ENCODE assay signal across 9 mouse cellular contexts in the genomic region with DNA sequence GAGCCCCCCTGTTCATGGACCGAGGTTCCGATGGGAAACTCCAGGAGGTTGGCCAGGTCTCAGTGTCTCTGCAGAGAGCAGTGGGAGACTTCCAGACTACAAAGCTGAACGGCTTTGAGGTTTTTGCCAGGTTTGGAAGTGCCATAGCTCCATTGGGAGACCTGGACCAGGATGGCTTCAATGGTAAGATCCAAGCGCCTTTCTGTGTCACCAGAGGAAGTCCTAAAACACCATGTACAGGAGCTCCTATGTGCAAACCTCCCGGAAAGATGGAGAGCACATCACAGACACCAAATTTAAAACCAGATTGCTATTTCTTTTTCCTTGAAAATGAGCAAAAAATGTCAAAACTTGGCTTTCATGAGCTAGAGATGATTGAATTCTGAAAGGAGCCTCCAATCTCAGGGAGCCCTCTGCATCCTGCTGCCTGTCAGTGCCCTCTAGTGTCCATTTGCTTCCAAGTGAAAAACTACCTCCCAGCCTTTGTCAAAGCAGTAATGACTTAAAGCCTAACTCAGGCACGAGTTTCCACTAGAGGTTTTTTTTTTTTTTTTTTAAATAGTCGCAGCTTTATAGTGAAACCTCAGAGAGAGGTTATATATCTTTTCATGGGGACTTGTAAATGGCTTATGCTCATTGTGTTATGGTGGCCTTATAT. TPM values are rescaled to one million over a fixed set of nuclear protein-coding genes. Genes with fewer than 3 reads are reported as not detected.
DNase-seq lines count a peak whose midpoint lies in the region; TF ChIP-seq lines count a peak whose summit lies in the region.
"Had no signal": no experiment of that assay in that cellular context is flagged by ENCODE, and none has a peak within 500 bp of the region (broad histone marks: within the 10 kb centered on the region; RNA-seq: fewer than 3 reads in every experiment).

No protein-coding gene starts in this region.

- TF ChIP-seq EP300 in MEL (IDR thresholded peaks at IDR 0.05; ENCODE audit: low read depth in 1 of 2, low read length in 2 of 2): no peak

- H3K9me3 ChIP-seq in heart, embryonic 10.5 days: no peaks in the 10 kb centered on the region
- no peaks in the 10 kb centered on the region for H3K9me3 ChIP-seq in MEL (replicated peaks; ENCODE audit: insufficient read depth, low read length)
- H3K9me3 ChIP-seq: liver, embryonic 13.5 days had no signal

- peak; percentile 88 for TF ChIP-seq RAD21 in MEL (IDR thresholded peaks at IDR 0.05; ENCODE audit: low read depth, low read length)

- H3K36me3 ChIP-seq in heart, embryonic 10.5 days: peaks cover 53% of the 10 kb centered on the region
- H3K36me3 ChIP-seq in MEL (ENCODE audit: control insufficient read depth in 1 of 2, insufficient read depth in 2 of 2, low read length in 2 of 2): peaks cover 0 to 9% of the 10 kb centered on the region in 2 experiments; a peak in 3 of 4 replicates

- TF ChIP-seq CTCF in MEL (IDR thresholded peaks at IDR 0.05 in 2 of 3, conservative IDR thresholded peaks at IDR 0.05 in 1 of 3; ENCODE audit: control insufficient read depth in 1 of 3, insufficient read depth in 1 of 3, low read depth in 2 of 3, low read length in 3 of 3, poor library complexity in 1 of 3, severe bottlenecking in 1 of 3): peak; percentile 39 to 83 (median 72)

- no peak overlapping the region for H3K9ac ChIP-seq in MEL (ENCODE audit: control insufficient read depth, low read depth, low read length, poor library complexity, severe bottlenecking)
- H3K9ac ChIP-seq: liver, embryonic 13.5 days had no signal

- no peak overlapping the region for H3K4me3 ChIP-seq in heart, embryonic 10.5 days
- H3K4me3 ChIP-seq in MEL (ENCODE audit: control insufficient read depth in 1 of 2, insufficient read depth in 1 of 2, low read depth in 2 of 2, low read length in 2 of 2): no peak overlapping the region
- H3K4me3 ChIP-seq: liver, embryonic 13.5 days had no signal

- 63% methylated on average over 7 of the region's 7 CpGs for WGBS in heart, embryonic 10.5 days

- intact Hi-C loops in left cerebral cortex, postnatal 36 days (cut with DNase I): loop anchor here (5.0 kb wide), 2 partner anchors 49 to 109 kb away; partner anchors contain the start of gene Itgav

- no peak for TF ChIP-seq POLR2A in MEL (IDR thresholded peaks at IDR 0.05; ENCODE audit: control insufficient read depth in 1 of 2, insufficient read depth in 1 of 2, low read depth in 1 of 2, low read length in 2 of 2, poor library complexity in 1 of 2)

- H3K79me2 ChIP-seq in MEL (ENCODE audit: control insufficient read depth, insufficient read depth, low read length, poor library complexity): no peaks in the 10 kb centered on the region

- no peaks in the 10 kb centered on the region for H3K4me1 ChIP-seq in heart, embryonic 10.5 days
- H3K4me1 ChIP-seq in MEL (ENCODE audit: control insufficient read depth in 1 of 2, insufficient read depth in 2 of 2, low read length in 2 of 2): peaks cover 0 to 7% of the 10 kb centered on the region in 2 experiments; a peak in 2 of 4 replicates
- H3K4me1 ChIP-seq: liver, embryonic 13.5 days had no signal

- no peak overlapping the region for H3K27ac ChIP-seq in heart, embryonic 10.5 days
- no peak overlapping the region for H3K27ac ChIP-seq in MEL (ENCODE audit: control insufficient read depth, low read depth, low read length)
- H3K27ac ChIP-seq: liver, embryonic 13.5 days had no signal

- no peaks in the 10 kb centered on the region for H3K27me3 ChIP-seq in heart, embryonic 10.5 days (ENCODE audit: insufficient read depth, poor library complexity, severe bottlenecking)
- H3K27me3 ChIP-seq in MEL (ENCODE audit: control insufficient read depth in 1 of 2, insufficient read depth in 2 of 2, low read length in 2 of 2): no peaks in the 10 kb centered on the region
- H3K27me3 ChIP-seq: liver, embryonic 13.5 days had no signal

- peak; percentile 92 for DNase-seq in heart, adult 11 months
- no peak for DNase-seq in heart, embryonic 10.5 days (ENCODE audit: low spot score)
- peak; percentile 65 for DNase-seq in MEL (ENCODE audit: low read depth, low spot score)
- DNase-seq in cerebellum, adult 18-20 months: peak; percentile 64 to 75
- peak; percentile 55 to 88 for DNase-seq in frontal cortex, adult 2 months (ENCODE audit: extremely low spot score in 1 of 2, low spot score in 1 of 2)
- peak; percentile 54 for DNase-seq in kidney, adult 18-20 months
- peak; percentile 58 to 62 for DNase-seq in left cerebral cortex, postnatal 36 days (ENCODE audit: low spot score in 2 of 2)
- peak; percentile 44 for DNase-seq in right cerebral cortex, postnatal 14 days
- DNase-seq: liver, embryonic 13.5 days had no signal

TF ChIP-seq in MEL, 35 proteins besides CTCF, POLR2A, EP300 and RAD21:
- TF ChIP-seq GATA1 (IDR thresholded peaks at IDR 0.05; ENCODE audit: low read depth, low read length) (no peak), ZC3H11A (IDR thresholded peaks at IDR 0.05; ENCODE audit: low read depth, low read length) (peak; percentile 44; the same call in 1 of the 2 replicates), SMC3 (IDR thresholded peaks at IDR 0.05; ENCODE audit: low read depth, low read length) (peak; percentile 83)

RNA-seq across cellular contexts. Expression of gene Fam171b, which starts 41.2 kb away (rescaled TPM):
- 2.6 and 4.3 TPM in 2 replicates for polyA plus RNA-seq in heart, embryonic 10.5 days (2016; fragmentation: Nextera tagmentation; extraction: Ambion mirVana)
- total RNA-seq in MEL (2012; rRNA removed): not detected in 2 replicates
- polyA plus RNA-seq in MEL (2012; ENCODE audit: insufficient read depth in 1 of 2, insufficient read length in 2 of 2, low read depth in 1 of 2, low replicate concordance in 2 of 2, missing spikeins in 1 of 2): not detected
- 199 and 209 TPM in 2 replicates for polyA plus RNA-seq in frontal cortex, adult 2 months (2012; rRNA removed)
- 100 to 1,000 TPM; 211 to 218 TPM for total RNA-seq in left cerebral cortex, postnatal 36 days (2021)

RNA-seq across cellular contexts. Expression of gene Itgav, which starts 47.1 kb away (rescaled TPM):
- 48.9 and 72.1 TPM in 2 replicates for polyA plus RNA-seq in heart, embryonic 10.5 days (2016; fragmentation: Nextera tagmentation; extraction: Ambion mirVana)
- 6.5 and 9.7 TPM in 2 replicates for total RNA-seq in MEL (2012; rRNA removed)
- 1 to 10 TPM in 1 of 2 experiments, not detected in 1; 7.2 TPM for polyA plus RNA-seq in MEL (2012; ENCODE audit: insufficient read depth in 1 of 2, insufficient read length in 2 of 2, low read depth in 1 of 2, low replicate concordance in 2 of 2, missing spikeins in 1 of 2)
- 88.1 and 97.6 TPM in 2 replicates for polyA plus RNA-seq in frontal cortex, adult 2 months (2012; rRNA removed)
- 100 to 1,000 TPM; 133 to 134 TPM for total RNA-seq in left cerebral cortex, postnatal 36 days (2021)

Comparison
In these comparisons a context has a peak if more than half of its experiments do, and no peak if none do; other contexts are left out.
1. RNA of gene Fam171b, which starts 41.2 kb away (polyA plus RNA-seq): 199 to 209 TPM in frontal cortex, adult 2 months; 2.6 to 4.3 TPM in heart, embryonic 10.5 days and not detected in MEL; every median in the first group is over 10 times any median in the second.